Mouse (Mus musculus) lung, postnatal 25 days (tissue): Measurements from ENCODE around the gene Scin.
A peak's percentile ranks its signal among the peaks of the same experiment; 100 is the strongest.

Experiments used
- DNase-seq: peaks from one replicate; pipeline ENCODE4 v3.0.0; 2022; ENCODE audit warnings: low spot score

Scin gene

GRCm38 (mm10) chr12:40108143-40108542 lies 25.9 kb downstream of the Scin start:
- DNase-seq: no peak

DNA sequence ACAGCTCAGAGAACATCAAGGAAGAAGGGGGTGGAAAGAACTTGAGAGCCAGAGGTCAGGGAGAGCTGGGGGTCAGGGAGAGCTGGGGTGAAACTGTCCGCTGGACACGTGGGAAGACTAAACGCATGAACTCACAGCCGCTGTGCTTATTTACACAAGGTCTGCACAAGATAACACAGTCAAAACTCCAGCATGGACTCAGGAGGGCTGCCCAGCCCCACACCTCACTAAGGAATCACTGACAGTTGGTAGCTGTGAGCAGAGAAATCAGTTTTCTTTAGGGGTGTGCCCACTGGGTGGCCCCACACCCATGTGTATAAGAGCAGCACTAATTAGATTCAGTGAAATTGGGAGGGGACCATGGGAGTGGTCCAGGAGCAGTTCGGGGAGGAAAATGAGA lies 27.2 kb downstream of the Scin start:
- no peak for DNase-seq

GRCm38 (mm10) chr12:40104750-40105149 lies 29.3 kb downstream of the Scin start:
- no peak for DNase-seq

- no peak for DNase-seq
Observed at GRCm38 (mm10) chr12:40102359-40102758, 31.7 kb downstream of the Scin start.

DNA sequence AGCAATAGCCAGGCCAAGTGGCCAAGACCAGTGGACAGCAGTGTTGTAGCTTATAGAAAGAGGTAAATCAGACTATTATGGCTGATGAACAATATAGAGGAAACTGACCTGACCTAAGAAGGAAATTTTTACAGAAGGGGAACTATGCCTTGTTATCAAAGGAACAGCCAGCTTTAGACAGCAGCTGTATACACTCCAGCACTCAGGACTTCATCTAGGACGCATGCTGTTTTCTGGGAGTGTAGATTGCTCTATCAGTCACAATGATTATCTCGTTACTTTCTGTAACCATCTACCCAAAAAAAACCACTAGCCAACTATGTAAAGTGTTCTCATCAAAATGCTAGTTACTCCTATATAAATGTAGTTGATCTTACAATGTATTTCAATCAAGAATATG lies 34.6 kb downstream of the Scin start:
- no peak for DNase-seq

DNA sequence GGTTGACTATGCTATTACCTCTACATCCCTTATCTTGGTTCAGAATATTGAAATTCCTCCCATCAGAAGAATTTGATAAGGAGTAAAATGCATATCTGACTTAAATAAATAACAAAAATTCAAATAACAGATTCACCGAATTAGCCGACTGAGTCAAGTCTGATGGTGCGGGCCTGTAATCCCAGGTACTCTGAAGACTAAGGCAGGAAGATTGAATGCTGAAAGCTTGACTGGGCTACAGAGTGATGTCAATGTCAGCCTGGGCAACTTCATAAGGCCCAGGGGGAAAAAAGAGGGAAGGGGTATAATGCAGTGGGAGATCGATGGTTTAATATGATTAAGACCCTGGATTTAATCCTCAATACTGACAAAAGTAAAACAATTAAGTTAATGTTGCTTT lies 36.6 kb downstream of the Scin start:
- DNase-seq: no peak

DNA sequence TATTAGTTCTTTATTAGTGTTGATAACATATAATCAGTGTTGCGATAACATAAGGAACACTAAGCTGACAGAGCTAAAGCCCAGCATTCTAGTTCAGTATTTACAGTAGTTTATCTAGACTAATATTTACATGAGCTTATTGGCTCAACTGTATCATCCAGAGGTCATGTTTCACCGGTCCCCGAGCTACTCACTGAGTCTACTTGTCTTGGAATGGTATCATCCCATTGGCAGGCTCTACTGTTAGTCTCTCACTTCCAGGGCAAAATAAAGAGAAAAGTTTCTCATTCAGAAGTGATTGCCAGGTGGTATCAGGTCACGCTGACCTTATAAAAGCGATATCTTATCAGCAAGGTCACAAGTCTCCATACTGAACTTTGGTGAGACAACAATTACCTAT lies 37.0 kb downstream of the Scin start:
- DNase-seq: no peak

DNA sequence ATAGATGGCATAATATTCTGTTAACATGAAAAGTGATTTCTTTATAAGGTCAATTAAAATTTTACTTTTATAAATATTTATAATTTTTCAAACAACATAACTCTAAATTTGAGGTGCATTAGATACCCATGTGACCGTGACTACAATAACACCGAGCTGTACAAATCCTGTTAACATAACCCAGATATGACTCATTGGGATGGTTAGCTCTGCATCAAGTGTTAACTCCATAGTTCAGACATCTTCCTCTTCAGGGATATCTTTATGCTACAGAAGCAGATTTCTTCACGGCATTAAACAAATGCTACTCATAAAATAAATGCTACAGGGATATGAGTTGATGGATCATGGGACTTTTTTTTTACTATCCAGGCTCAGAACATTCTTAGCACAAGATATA lies 37.6 kb downstream of the Scin start:
- no peak for DNase-seq

DNA sequence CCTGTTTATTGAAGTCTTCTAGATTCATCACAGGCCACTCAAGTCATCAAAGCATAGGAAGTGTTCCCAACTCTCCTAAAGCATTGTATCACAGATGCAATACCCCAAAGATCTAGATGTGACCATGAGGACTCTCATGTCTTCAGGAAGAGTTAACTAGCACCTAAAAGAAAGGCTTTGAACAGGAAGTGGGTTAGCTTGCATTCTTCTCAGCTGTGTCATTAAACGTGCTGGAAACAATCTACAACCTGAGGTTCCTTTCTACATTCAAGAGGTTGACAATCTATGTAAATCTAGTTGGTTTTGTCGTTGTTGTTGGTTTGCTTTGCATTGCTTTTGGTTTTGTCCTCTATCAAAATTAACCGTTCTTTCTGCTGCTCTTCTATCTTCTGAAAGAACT lies 44.0 kb downstream of the Scin start:
- no peak for DNase-seq

- DNase-seq: no peak
Observed at GRCm38 (mm10) chr12:40085731-40086322, 48.2 kb downstream of the Scin start.

- peak; percentile 41 for DNase-seq
Observed at GRCm38 (mm10) chr12:40082453-40083238, 51.4 kb downstream of the Scin start.

- DNase-seq: no peak
Observed at GRCm38 (mm10) chr12:40082048-40082447, 52.0 kb downstream of the Scin start.

GRCm38 (mm10) chr12:40073660-40074059 lies 60.4 kb downstream of the Scin start:
- peak; percentile 40 for DNase-seq

- no peak for DNase-seq
Observed at GRCm38 (mm10) chr12:40047024-40047423, 87.0 kb downstream of the Scin start.

GRCm38 (mm10) chr12:40043816-40044585 lies 90.0 kb downstream of the Scin start:
- DNase-seq: no peak

DNA sequence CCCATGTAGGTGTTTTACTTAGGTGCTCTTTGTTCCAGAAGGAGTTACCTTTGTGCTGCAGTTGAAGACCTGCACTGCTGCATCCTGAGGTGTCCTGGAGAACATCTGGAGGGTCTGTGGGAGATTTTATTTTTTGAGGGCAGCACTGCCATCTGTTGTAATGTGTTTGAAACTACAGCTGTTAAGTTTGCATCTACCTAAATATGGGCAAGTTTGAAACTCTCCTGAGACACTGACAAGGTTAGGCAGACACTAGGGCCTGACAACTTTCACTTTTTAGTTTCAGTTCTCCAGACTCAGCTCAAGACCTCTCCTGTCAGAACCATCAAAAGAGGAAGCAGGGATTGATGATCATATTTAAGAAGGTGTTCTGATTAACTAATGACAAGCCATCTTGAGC lies 94.0 kb downstream of the Scin start:
- peak; percentile 50 for DNase-seq

DNA sequence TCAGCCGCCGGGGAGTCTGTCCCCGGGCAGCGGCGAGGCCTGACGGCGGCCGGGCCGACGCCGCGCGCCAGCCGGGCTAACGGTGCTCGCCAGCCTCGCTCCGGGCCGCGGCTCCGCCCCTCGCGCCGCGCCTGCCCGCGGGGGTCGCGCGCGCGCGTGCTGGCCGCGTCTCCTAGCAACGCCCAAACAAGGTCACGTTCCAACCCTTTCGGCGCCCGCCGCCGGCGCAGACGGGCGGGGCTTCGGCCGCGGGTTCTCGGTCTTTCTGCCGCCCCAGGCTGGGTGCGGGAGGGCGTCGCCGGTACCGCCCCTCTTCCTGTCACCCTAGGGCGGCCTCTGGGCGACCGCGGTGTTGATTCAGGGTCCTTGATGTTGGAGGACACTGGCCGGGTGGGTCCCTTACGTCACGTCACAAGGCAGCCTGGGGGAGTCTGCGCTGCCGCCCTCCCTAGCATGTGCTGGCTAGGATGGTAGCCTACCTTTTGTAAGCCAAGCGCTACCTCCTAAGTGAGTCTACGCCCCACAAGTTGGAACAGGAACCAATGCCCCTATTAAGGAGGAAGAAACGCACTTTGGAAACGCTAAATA lies 96.1 kb downstream of the Scin start, which contains the start of gene Arl4a:
TSS of gene Arl4a (minus strand) at position 150 of the 588 bp plus-strand sequence.
- DNase-seq: peak; percentile 92

- peak; percentile 99 for DNase-seq
Observed at GRCm38 (mm10) chr12:40037226-40037813, 96.7 kb downstream of the Scin start.

- DNase-seq: peak; percentile 16
Observed at GRCm38 (mm10) chr12:40036666-40037065, 97.4 kb downstream of the Scin start.

- DNase-seq: no peak
Observed at GRCm38 (mm10) chr12:40035506-40035905, 98.5 kb downstream of the Scin start.

DNA sequence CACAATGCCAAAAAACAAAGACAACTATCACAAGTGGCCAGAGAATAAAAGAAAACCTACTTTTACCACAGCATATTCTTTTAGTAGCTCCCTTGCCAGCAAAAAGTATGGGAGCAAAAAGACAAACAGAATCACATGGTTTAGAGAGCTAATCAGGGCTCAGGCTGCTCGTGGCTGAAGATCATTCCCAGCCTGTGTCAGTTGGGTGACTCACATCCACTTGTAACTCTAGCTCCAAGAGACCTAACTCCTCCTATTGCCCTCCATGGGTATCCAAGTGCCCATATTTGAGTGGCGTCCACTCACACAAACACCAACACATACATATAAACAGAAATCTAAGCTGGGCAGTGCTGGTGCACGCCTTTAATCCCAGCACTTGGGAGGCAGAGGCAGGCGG lies 104.8 kb downstream of the Scin start:
- no peak for DNase-seq

DNA sequence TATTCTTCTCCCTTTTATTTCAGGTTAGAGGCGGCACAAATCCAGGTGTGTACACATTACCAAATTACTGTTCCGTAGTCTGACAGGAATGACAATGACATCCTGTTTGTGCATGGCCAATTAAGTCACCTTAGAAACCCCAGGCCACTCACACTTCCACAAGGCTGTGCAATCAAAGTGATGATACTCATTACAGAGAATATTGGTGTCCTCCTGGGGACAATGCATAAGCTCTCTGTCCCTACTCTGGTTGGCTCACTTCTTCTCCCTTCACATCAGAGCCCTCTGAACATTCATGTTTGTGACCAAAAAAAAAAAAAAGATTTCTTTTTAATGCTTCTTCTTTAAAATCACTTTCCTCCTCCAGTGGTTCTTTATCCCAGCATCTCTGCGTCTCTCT lies 106.2 kb downstream of the Scin start:
- DNase-seq: no peak
